Comparison of ENCODE assay signal across 21 mouse cellular contexts in genomic region chr9:100558991-100559390, GRCm38 (mm10). TPM values are rescaled to one million over a fixed set of nuclear protein-coding genes. Genes with fewer than 3 reads are reported as not detected.
DNase-seq lines count a peak whose midpoint lies in the region; ATAC-seq and TF ChIP-seq lines count a peak whose summit lies in the region.
"Had no signal": no experiment of that assay in that cellular context is flagged by ENCODE, and none has a peak within 500 bp of the region (broad histone marks: within the 10 kb centered on the region; RNA-seq: fewer than 3 reads in every experiment).

No protein-coding gene starts in this region.

- H3K27ac ChIP-seq in midbrain, embryonic 11.5 days (ENCODE audit: low read depth, low read length), result no peak overlapping the region
- H3K27ac ChIP-seq in midbrain, embryonic 14.5 days (replicated peaks; ENCODE audit: low read depth, low read length), result no peak overlapping the region
- no peak overlapping the region for H3K27ac ChIP-seq in gastrocnemius, adult 2 months
- H3K27ac ChIP-seq: embryonic facial prominence, embryonic 15.5 days; forebrain, embryonic 10.5 days; heart, embryonic 13.5 days; hindbrain, embryonic 15.5 days had no signal

- no peak for ATAC-seq in midbrain, embryonic 11.5 days (ENCODE audit: low FRiP score)
- no peak for ATAC-seq in midbrain, embryonic 14.5 days (ENCODE audit: low FRiP score, low TSS enrichment)
- ATAC-seq: inflammation-experienced regulatory T-cells, adult 6 months; intestine, postnatal 0 days had no signal

- H3K9me3 ChIP-seq in midbrain, embryonic 11.5 days (ENCODE audit: control insufficient read depth, low read length), result no peaks in the 10 kb centered on the region
- no peaks in the 10 kb centered on the region for H3K9me3 ChIP-seq in midbrain, embryonic 14.5 days (ENCODE audit: control insufficient read depth, low read length)
- H3K9me3 ChIP-seq: embryonic facial prominence, embryonic 15.5 days; forebrain, embryonic 10.5 days; heart, embryonic 13.5 days; hindbrain, embryonic 15.5 days had no signal

- no peak overlapping the region for H3K4me3 ChIP-seq in midbrain, embryonic 11.5 days (ENCODE audit: low read depth, low read length)
- no peak overlapping the region for H3K4me3 ChIP-seq in midbrain, embryonic 14.5 days (replicated peaks; ENCODE audit: low read depth, low read length)
- no peak overlapping the region for H3K4me3 ChIP-seq in gastrocnemius, adult 2 months
- H3K4me3 ChIP-seq: embryonic facial prominence, embryonic 15.5 days; erythroblast, embryonic 14.5 days; forebrain, embryonic 10.5 days; heart, embryonic 13.5 days; hindbrain, embryonic 15.5 days had no signal

- no peaks in the 10 kb centered on the region for H3K27me3 ChIP-seq in midbrain, embryonic 11.5 days (ENCODE audit: control insufficient read depth, insufficient read depth, low read length)
- no peaks in the 10 kb centered on the region for H3K27me3 ChIP-seq in midbrain, embryonic 14.5 days (ENCODE audit: control insufficient read depth, insufficient read depth, low read length)
- H3K27me3 ChIP-seq: embryonic facial prominence, embryonic 15.5 days; heart, embryonic 13.5 days; hindbrain, embryonic 15.5 days had no signal

- DNase-seq in midbrain, embryonic 11.5 days (ENCODE audit: low spot score, missing footprints), result peak; percentile 12
- no peak for DNase-seq in midbrain, embryonic 14.5 days
- DNase-seq in cerebellum, adult 8-10 months, result peak; percentile 56
- DNase-seq in cerebellum, postnatal 14 days, result peak; percentile 33 to 72
- no peak for DNase-seq in testis, postnatal 10 days (ENCODE audit: low spot score)
- no peak for DNase-seq in gastrocnemius, postnatal 10 days
- DNase-seq in gastrocnemius, adult 2 months, result no peak
- DNase-seq: adrenal gland, adult 2 months; adrenal gland, postnatal 25 days; embryo, embryonic 11 days; gastrocnemius, postnatal 25 days; heart, postnatal 36 days; kidney, adult 8-10 months had no signal

- no peak overlapping the region for H3K4me2 ChIP-seq in midbrain, embryonic 11.5 days
- H3K4me2 ChIP-seq in midbrain, embryonic 14.5 days (ENCODE audit: low read length), result no peak overlapping the region
- H3K4me2 ChIP-seq: embryonic facial prominence, embryonic 15.5 days; heart, embryonic 13.5 days; hindbrain, embryonic 15.5 days had no signal

- no peaks in the 10 kb centered on the region for H3K36me3 ChIP-seq in midbrain, embryonic 11.5 days (ENCODE audit: control insufficient read depth, insufficient read depth, low read length)
- H3K36me3 ChIP-seq in midbrain, embryonic 14.5 days (ENCODE audit: control insufficient read depth, insufficient read depth, low read length), result no peaks in the 10 kb centered on the region
- H3K36me3 ChIP-seq: embryonic facial prominence, embryonic 15.5 days; forebrain, embryonic 10.5 days; heart, embryonic 13.5 days; hindbrain, embryonic 15.5 days had no signal

- no peaks in the 10 kb centered on the region for H3K4me1 ChIP-seq in midbrain, embryonic 11.5 days (ENCODE audit: control insufficient read depth, insufficient read depth, low read length)
- H3K4me1 ChIP-seq in midbrain, embryonic 14.5 days (ENCODE audit: control insufficient read depth, insufficient read depth, low read length), result no peaks in the 10 kb centered on the region
- H3K4me1 ChIP-seq: embryonic facial prominence, embryonic 15.5 days; forebrain, embryonic 10.5 days; hindbrain, embryonic 15.5 days had no signal

- TF ChIP-seq CTCF in gastrocnemius, adult 2 months (IDR thresholded peaks at IDR 0.05), result no peak

- H3K9ac ChIP-seq in midbrain, embryonic 11.5 days (ENCODE audit: low read length), result no peak overlapping the region
- H3K9ac ChIP-seq in midbrain, embryonic 14.5 days (replicated peaks; ENCODE audit: low read length), result no peak overlapping the region
- H3K9ac ChIP-seq: embryonic facial prominence, embryonic 15.5 days; heart, embryonic 13.5 days; hindbrain, embryonic 15.5 days had no signal

- intact Hi-C loops in gastrocnemius, adult 2 months (cut with DNase I), result no loop called here

RNA-seq across cellular contexts. Expression of gene Slc35g2, which starts 11.9 kb away (rescaled TPM):
- 8.5 and 9.1 TPM in 2 replicates for polyA plus RNA-seq in midbrain, embryonic 11.5 days (2014; fragmentation: Nextera tagmentation; extraction: Ambion mirVana)
- polyA plus RNA-seq in midbrain, embryonic 14.5 days (2014; fragmentation: Nextera tagmentation; extraction: Ambion mirVana), result 16.9 and 18.5 TPM in 2 replicates
- total RNA-seq in gastrocnemius, postnatal 10 days (2021), result under 1 TPM; 0.68 to 0.70 TPM
- 1 to 10 TPM in 1 of 2 experiments, under 1 TPM in 1; 0.51 to 1.3 TPM for total RNA-seq in gastrocnemius, adult 2 months (2021)
- total RNA-seq: common myeloid progenitor, adult 5-6 weeks had no signal
- polyA plus RNA-seq: erythroblast, embryonic 14.5 days had no signal

RNA-seq across cellular contexts. Expression of gene Nck1, which starts 13.1 kb away (rescaled TPM):
- 77.8 and 79.9 TPM in 2 replicates for polyA plus RNA-seq in midbrain, embryonic 11.5 days (2014; fragmentation: Nextera tagmentation; extraction: Ambion mirVana)
- 61.9 and 69.3 TPM in 2 replicates for polyA plus RNA-seq in midbrain, embryonic 14.5 days (2014; fragmentation: Nextera tagmentation; extraction: Ambion mirVana)
- total RNA-seq in gastrocnemius, postnatal 10 days (2021), result 10 to 100 TPM; 35.9 to 39.7 TPM
- total RNA-seq in gastrocnemius, adult 2 months (2021), result 10 to 100 TPM; 26.0 to 37.4 TPM

RNA-seq across cellular contexts. Expression of gene Stag1, which starts 38.6 kb away (rescaled TPM):
- polyA plus RNA-seq in midbrain, embryonic 11.5 days (2014; fragmentation: Nextera tagmentation; extraction: Ambion mirVana), result 57.1 and 64.3 TPM in 2 replicates
- polyA plus RNA-seq in midbrain, embryonic 14.5 days (2014; fragmentation: Nextera tagmentation; extraction: Ambion mirVana), result 41.3 and 45.2 TPM in 2 replicates
- total RNA-seq in gastrocnemius, postnatal 10 days (2021), result 10 to 100 TPM; 33.5 to 43.0 TPM
- 10 to 100 TPM; 26.1 to 28.4 TPM for total RNA-seq in gastrocnemius, adult 2 months (2021)

Comparison
In these comparisons a context has a peak if more than half of its experiments do, and no peak if none do; other contexts are left out.
1. DNase-seq: peak in midbrain, embryonic 11.5 days (single experiment), cerebellum, adult 8-10 months (single experiment) and cerebellum, postnatal 14 days (2 of 2); none in midbrain, embryonic 14.5 days (single experiment), testis, postnatal 10 days (single experiment), gastrocnemius, postnatal 10 days (single experiment) and gastrocnemius, adult 2 months (single experiment).